ENCODE assay signal across 8 mouse cellular contexts in the genomic region with DNA sequence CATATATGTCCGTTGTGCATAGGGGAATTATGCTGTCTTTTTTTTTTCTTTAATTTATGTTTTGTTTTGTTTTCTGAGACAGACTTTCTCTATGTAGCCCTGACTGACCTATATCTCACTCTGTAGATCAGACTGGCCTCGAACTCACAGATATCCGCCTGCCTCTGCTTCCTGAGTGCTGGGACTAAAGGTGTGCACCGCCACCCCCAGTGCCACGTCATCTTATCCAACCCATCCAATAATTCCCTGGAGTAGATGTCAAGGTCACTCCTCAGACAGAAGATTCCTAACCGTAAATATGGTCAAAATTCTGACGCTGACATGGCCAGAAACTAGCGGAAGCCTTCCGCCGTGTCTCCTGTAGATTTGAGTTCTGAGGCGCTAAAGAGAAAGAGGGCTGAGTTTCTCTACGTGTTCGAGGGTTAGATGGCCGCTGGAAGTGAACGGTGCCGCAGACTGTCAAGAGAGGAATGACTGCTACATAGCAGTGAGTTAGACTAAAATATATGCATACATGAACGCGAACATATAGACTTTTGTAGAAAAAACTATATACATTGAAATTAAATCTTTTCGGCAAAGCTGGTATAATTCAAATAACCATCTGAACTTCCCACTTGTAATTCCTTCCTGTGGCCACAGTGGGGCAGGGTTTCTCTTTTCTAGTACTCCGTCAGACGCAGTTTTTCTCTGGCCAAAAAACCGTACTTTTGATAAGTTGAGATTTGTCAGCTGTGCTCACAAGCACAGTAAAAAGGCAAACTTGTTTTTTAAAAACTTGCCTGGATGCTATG. TPM values are rescaled to one million over a fixed set of nuclear protein-coding genes. Genes with fewer than 3 reads are reported as not detected.
DNase-seq lines count a peak whose midpoint lies in the region; ATAC-seq and TF ChIP-seq lines count a peak whose summit lies in the region.

No protein-coding gene starts in this region.

- peak; percentile 69; the same call in 1 of the 2 replicates for TF ChIP-seq CTCF in brain, embryonic 14.5 days (IDR thresholded peaks at IDR 0.05; ENCODE audit: borderline replicate concordance, extremely low read depth, insufficient read depth, insufficient read length)
- peak; percentile 12; the same call in 1 of the 2 replicates for TF ChIP-seq CTCF in lung, adult 2 months (IDR thresholded peaks at IDR 0.05; ENCODE audit: insufficient read depth, low read length)

- H3K9ac ChIP-seq in ES-E14 (ENCODE audit: insufficient read depth, low read depth, low read length, poor library complexity, severe bottlenecking), result no peak overlapping the region
- H3K9ac ChIP-seq in neural tube, embryonic 15.5 days (replicated peaks), result peak overlapping the region; percentile 15; the same call in 1 of the 2 replicates

- DNase-seq in ES-E14 (ENCODE audit: low read depth, low spot score), result no peak
- peak; percentile 89 for DNase-seq in brain, embryonic 14.5 days (ENCODE audit: low read depth)
- DNase-seq in heart, postnatal 36 days, result peak; percentile 74 to 80
- DNase-seq in layer of hippocampus, adult 18-20 months (ENCODE audit: low spot score in 2 of 2), result peak; percentile 42 to 82
- peak; percentile 63 for DNase-seq in lung, adult 2 months
- peak; percentile 76 for DNase-seq in thymus, postnatal 0 days (ENCODE audit: low spot score)

- peak overlapping the region; percentile 52 for H3K4me2 ChIP-seq in neural tube, embryonic 15.5 days

- ATAC-seq in neural tube, embryonic 15.5 days (ENCODE audit: low FRiP score), result no peak

- H3K9me3 ChIP-seq in ES-E14 (ENCODE audit: control insufficient read depth, insufficient read depth, low read depth, low read length), result no peaks in the 10 kb centered on the region
- no peaks in the 10 kb centered on the region for H3K9me3 ChIP-seq in erythroblast, embryonic 14.5 days (ENCODE audit: control insufficient read depth, low read length)
- H3K9me3 ChIP-seq in neural tube, embryonic 15.5 days (replicated peaks), result no peaks in the 10 kb centered on the region

- peak overlapping the region; percentile 34 to 39; a peak in 3 of 4 replicates for H3K4me3 ChIP-seq in ES-E14 (ENCODE audit: insufficient read depth in 1 of 2, low read depth in 1 of 2, low read length in 2 of 2, poor library complexity in 1 of 2, severe bottlenecking in 1 of 2)
- H3K4me3 ChIP-seq in erythroblast, embryonic 14.5 days (replicated peaks), result peak overlapping the region; percentile 59
- H3K4me3 ChIP-seq in lung, adult 2 months (replicated peaks; ENCODE audit: extremely low read depth, low read depth, low read length), result peak overlapping the region; percentile 90
- peak overlapping the region; percentile 33 for H3K4me3 ChIP-seq in neural tube, embryonic 15.5 days (replicated peaks)

- H3K27ac ChIP-seq in ES-E14 (ENCODE audit: insufficient read depth, low read depth, low read length, poor library complexity, severe bottlenecking), result no peak overlapping the region
- H3K27ac ChIP-seq in neural tube, embryonic 15.5 days (replicated peaks), result no peak overlapping the region

- in situ Hi-C loops in ES-E14 (cut with MboI; ENCODE audit: low sequenced_read_pairs in 2 of 2, unreplicated experiment in 2 of 2), result no loop called here

- H3K4me1 ChIP-seq in ES-E14 (ENCODE audit: control insufficient read depth in 2 of 2, insufficient read depth in 2 of 2, low read length in 2 of 2, poor library complexity in 1 of 2), result no peaks in the 10 kb centered on the region
- peaks cover 12% of the 10 kb centered on the region for H3K4me1 ChIP-seq in erythroblast, embryonic 14.5 days (ENCODE audit: control insufficient read depth)
- no peaks in the 10 kb centered on the region for H3K4me1 ChIP-seq in lung, adult 2 months (ENCODE audit: control insufficient read depth, insufficient read depth, low read length)
- peaks cover 5% of the 10 kb centered on the region for H3K4me1 ChIP-seq in neural tube, embryonic 15.5 days

- 8% methylated on average over 22 of the region's 22 CpGs for WGBS in lung, adult 2 months
- WGBS in neural tube, embryonic 15.5 days, result 20% methylated on average over 22 of the region's 22 CpGs

- H3K36me3 ChIP-seq in ES-E14 (ENCODE audit: control insufficient read depth, insufficient read depth, low read length, poor library complexity, severe bottlenecking), result no peaks in the 10 kb centered on the region
- H3K36me3 ChIP-seq in erythroblast, embryonic 14.5 days (ENCODE audit: control insufficient read depth), result no peaks in the 10 kb centered on the region
- H3K36me3 ChIP-seq in neural tube, embryonic 15.5 days, result no peaks in the 10 kb centered on the region

- intact Hi-C loops in heart, postnatal 36 days (cut with DNase I), result loop anchor here (2.0 to 5.0 kb wide), 2 partner anchors 524 to 988 kb away; no protein-coding TSS in a partner anchor

- no peak for TF ChIP-seq POLR2A in brain, embryonic 14.5 days (IDR thresholded peaks at IDR 0.05; ENCODE audit: borderline replicate concordance, extremely low read depth, insufficient read depth, insufficient read length, poor library complexity, severe bottlenecking)
- TF ChIP-seq POLR2A in lung, adult 2 months (IDR thresholded peaks at IDR 0.05; ENCODE audit: borderline replicate concordance, extremely low read depth, low read depth, low read length), result no peak

- H3K27me3 ChIP-seq in erythroblast, embryonic 14.5 days (ENCODE audit: control insufficient read depth), result peaks cover 9% of the 10 kb centered on the region
- no peaks in the 10 kb centered on the region for H3K27me3 ChIP-seq in neural tube, embryonic 15.5 days (replicated peaks)

TF ChIP-seq in ES-E14, 5 proteins besides CTCF, POLR2A, EP300 and RAD21:
- TF ChIP-seq HCFC1 (IDR thresholded peaks at IDR 0.05; ENCODE audit: borderline replicate concordance, insufficient read depth, low read length) (no peak), ZC3H11A (IDR thresholded peaks at IDR 0.05; ENCODE audit: borderline replicate concordance, low read depth, low read length) (peak; percentile 46; the same call in 1 of the 2 replicates), MAFK (IDR thresholded peaks at IDR 0.05; ENCODE audit: insufficient read depth, low read depth, low read length) (no peak), CHD2 (IDR thresholded peaks at IDR 0.05; ENCODE audit: low read depth, low read length) (no peak), ZNF384 (IDR thresholded peaks at IDR 0.05; ENCODE audit: low read depth, low read length) (no peak)
TF ChIP-seq in ES-E14: peak in this region for 1.

RNA-seq across cellular contexts. Expression of a gene that starts 5.7 kb away (rescaled TPM):
- total RNA-seq in ES-E14 (2012; rRNA removed), result 319 and 342 TPM in 2 replicates
- polyA plus RNA-seq in brain, embryonic 14.5 days (2012; rRNA removed), result 123 and 139 TPM in 2 replicates
- 1.7 and 2.0 TPM in 2 replicates for polyA plus RNA-seq in erythroblast, embryonic 14.5 days (2012)
- total RNA-seq in heart, postnatal 36 days (2021), result 10 to 100 TPM; 48.4 to 53.1 TPM
- total RNA-seq in layer of hippocampus, adult 18-20 months (2021), result 10 to 100 TPM; 56.3 to 61.5 TPM
- 29.2 and 43.9 TPM in 2 replicates for polyA plus RNA-seq in lung, adult 2 months (2012; rRNA removed)
- 205 and 226 TPM in 2 replicates for polyA plus RNA-seq in neural tube, embryonic 15.5 days (2015; fragmentation: Nextera tagmentation; extraction: Ambion mirVana)
- 341 and 352 TPM in 2 replicates for polyA plus RNA-seq in thymus, postnatal 0 days (2015; fragmentation: Nextera tagmentation; extraction: Ambion mirVana)

RNA-seq across cellular contexts. Expression of a gene that starts 15.2 kb away (rescaled TPM):
- total RNA-seq in ES-E14 (2012; rRNA removed), result 825 and 990 TPM in 2 replicates
- 1,791 and 2,202 TPM in 2 replicates for polyA plus RNA-seq in brain, embryonic 14.5 days (2012; rRNA removed)
- 6.6 and 9.4 TPM in 2 replicates for polyA plus RNA-seq in erythroblast, embryonic 14.5 days (2012)
- 100 to 1,000 TPM; 375 to 403 TPM for total RNA-seq in heart, postnatal 36 days (2021)
- 100 to 1,000 TPM; 350 to 366 TPM for total RNA-seq in layer of hippocampus, adult 18-20 months (2021)
- polyA plus RNA-seq in lung, adult 2 months (2012; rRNA removed), result 813 and 1,105 TPM in 2 replicates
- 541 and 582 TPM in 2 replicates for polyA plus RNA-seq in neural tube, embryonic 15.5 days (2015; fragmentation: Nextera tagmentation; extraction: Ambion mirVana)
- 1,349 and 1,390 TPM in 2 replicates for polyA plus RNA-seq in thymus, postnatal 0 days (2015; fragmentation: Nextera tagmentation; extraction: Ambion mirVana)

Comparison
In these comparisons a context has a peak if more than half of its experiments do, and no peak if none do; other contexts are left out.
1. H3K4me3 ChIP-seq: peak in every context shown above with its lines; median percentile 90 in lung, adult 2 months; 59 in erythroblast, embryonic 14.5 days; 36 in ES-E14; 33 in neural tube, embryonic 15.5 days.
2. RNA of a gene that starts 5.7 kb away (polyA plus RNA-seq): 341 to 352 TPM in thymus, postnatal 0 days, 205 to 226 TPM in neural tube, embryonic 15.5 days, 123 to 139 TPM in brain, embryonic 14.5 days and 29.2 to 43.9 TPM in lung, adult 2 months; 1.7 to 2.0 TPM in erythroblast, embryonic 14.5 days; every median in the first group is over 10 times any median in the second.
3. RNA of a gene that starts 15.2 kb away (polyA plus RNA-seq): 1,791 to 2,202 TPM in brain, embryonic 14.5 days, 1,349 to 1,390 TPM in thymus, postnatal 0 days, 813 to 1,105 TPM in lung, adult 2 months and 541 to 582 TPM in neural tube, embryonic 15.5 days; 6.6 to 9.4 TPM in erythroblast, embryonic 14.5 days; every median in the first group is over 10 times any median in the second.